Mouse (Mus musculus) kidney, postnatal 25 days (tissue): Measurements from ENCODE around the gene Thrsp.

Experiments
- DNase-seq, 2 experiments: peaks; one replicate each; pipeline ENCODE4 v3.0.0; 2021; ENCODE audit warnings: mixed read lengths in 2 of 2

Gene Thrsp

GRCm38 (mm10) chr7:97416473-97416872 lies 1.1 kb downstream of the Thrsp start:
- DNase-seq, result no peak

GRCm38 (mm10) chr7:97414915-97415687 lies 2.4 kb downstream of the Thrsp start:
- DNase-seq, result peak in 1 of 2 experiments; percentile 27

- DNase-seq, result peak; percentile 73 to 79
These were observed 3.1 kb downstream of the Thrsp start for GRCm38 (mm10) chr7:97414426-97414825.

GRCm38 (mm10) chr7:97413981-97414380 lies 3.5 kb downstream of the Thrsp start:
- no peak for DNase-seq

GRCm38 (mm10) chr7:97411575-97411974 lies 6.0 kb downstream of the Thrsp start:
- no peak for DNase-seq

GRCm38 (mm10) chr7:97411106-97411505 lies 6.4 kb downstream of the Thrsp start:
- no peak for DNase-seq

- DNase-seq, result no peak
These were observed 10.4 kb downstream of the Thrsp start for GRCm38 (mm10) chr7:97407145-97407544.

GRCm38 (mm10) chr7:97399960-97400715 lies 17.4 kb downstream of the Thrsp start, which contains the start of gene Ndufc2:
TSS of gene Ndufc2 (plus strand) at chr7:97400003.
- peak; percentile 84 to 89 for DNase-seq

- DNase-seq, result no peak
These were observed 18.6 kb downstream of the Thrsp start for GRCm38 (mm10) chr7:97398943-97399342.

GRCm38 (mm10) chr7:97394375-97394774 lies 23.2 kb downstream of the Thrsp start:
- no peak for DNase-seq

- DNase-seq, result peak; percentile 48 to 57
These were observed 25.5 kb downstream of the Thrsp start for GRCm38 (mm10) chr7:97392079-97392445.

- no peak for DNase-seq
These were observed 26.0 kb downstream of the Thrsp start for GRCm38 (mm10) chr7:97391293-97392078.

GRCm38 (mm10) chr7:97388541-97388940 lies 29.0 kb downstream of the Thrsp start:
- no peak for DNase-seq

- DNase-seq, result no peak
These were observed 29.9 kb downstream of the Thrsp start for GRCm38 (mm10) chr7:97387561-97388147.

GRCm38 (mm10) chr7:97386806-97387370 lies 30.6 kb downstream of the Thrsp start:
- DNase-seq, result no peak

GRCm38 (mm10) chr7:97386106-97386805 lies 31.3 kb downstream of the Thrsp start:
- DNase-seq, result no peak

GRCm38 (mm10) chr7:97383496-97384132 lies 33.9 kb downstream of the Thrsp start:
- no peak for DNase-seq

GRCm38 (mm10) chr7:97382661-97383060 lies 34.9 kb downstream of the Thrsp start:
- no peak for DNase-seq

- no peak for DNase-seq
These were observed 36.9 kb downstream of the Thrsp start for GRCm38 (mm10) chr7:97380500-97381123.

GRCm38 (mm10) chr7:97379304-97379703 lies 38.2 kb downstream of the Thrsp start:
- DNase-seq, result no peak

- DNase-seq, result no peak
These were observed 41.6 kb downstream of the Thrsp start for GRCm38 (mm10) chr7:97375906-97376305.
